Mouse (Mus musculus): ENCODE measurements at regions not wholly inside any gene's neighbourhood (a gene's known extent, or its start where the extent isn't known, plus 50 kb on each side); places are given as distances from the start of the nearest gene placed in this dataset.

GRCm38 (mm10) chr14:108180920-108181319, 733.0 kb downstream of the Slitrk1 start:
- TF ChIP-seq CTCF (conservative IDR thresholded peaks at IDR 0.05; ENCODE audit: low read length) (no peak), POU5F1 (IDR thresholded peaks at IDR 0.05; ENCODE audit: borderline replicate concordance, low read length) (no peak)
